Mouse (Mus musculus) cerebellum, adult 2 months (tissue): ENCODE results near the gene Prss32.

Experiments used
- CTCF ChIP-seq: fragments of 200-500 bp; IDR thresholded peaks from 2 replicates; pipeline ENCODE4 v1.5.1; 2011; ENCODE audit warnings: low read depth, mild to moderate bottlenecking, control low read depth, low read length, moderate library complexity, borderline replicate concordance; ENCODE audit not compliant: insufficient read depth
- POLR2A ChIP-seq: fragments of 200-500 bp; IDR thresholded peaks from 2 replicates; pipeline ENCODE4 v1.6.1; 2011; ENCODE audit warnings: low read length, control low read depth, borderline replicate concordance; ENCODE audit not compliant: insufficient read depth

DNA sequence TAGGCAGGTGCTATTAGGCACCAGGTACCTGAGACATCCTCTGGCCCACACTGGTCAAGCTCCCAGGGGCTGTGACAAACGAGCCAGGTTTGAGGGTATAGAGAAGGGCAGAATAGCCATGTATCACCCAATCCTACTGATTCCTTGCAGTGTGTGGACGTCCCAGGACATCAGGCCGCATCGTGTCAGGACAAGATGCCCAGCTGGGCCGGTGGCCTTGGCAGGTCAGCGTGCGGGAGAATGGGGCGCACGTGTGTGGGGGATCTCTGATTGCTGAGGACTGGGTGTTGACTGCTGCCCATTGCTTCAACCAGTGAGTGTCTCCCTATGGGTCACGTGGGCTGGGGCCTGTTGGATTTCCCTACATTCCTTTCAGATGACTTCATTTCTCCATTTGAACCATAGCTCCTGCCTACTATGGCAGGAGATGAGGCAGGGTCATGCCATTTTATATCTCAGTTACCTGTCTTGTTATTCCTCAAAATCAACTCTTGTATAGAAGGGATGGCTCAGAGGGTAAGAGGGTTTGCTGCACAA is 10.6 kb downstream of the Prss32 start:
- no peak for TF ChIP-seq POLR2A
- no peak for TF ChIP-seq CTCF
